Mouse (Mus musculus) B cell, adult 2 months (primary cell): ENCODE data around the gene Dad1.

ENCODE experiments used
- DNase-seq, 2 experiments: peaks; one replicate each; pipeline ENCODE4 v3.0.0; 2022

Dad1 gene

GRCm38 (mm10) chr14:54203776-54204175, 50.1 kb downstream of the Dad1 start:
- no peak for DNase-seq

- no peak for DNase-seq
Measured at GRCm38 (mm10) chr14:54203207-54203606, 50.7 kb downstream of the Dad1 start.

GRCm38 (mm10) chr14:54200363-54200762, 53.5 kb downstream of the Dad1 start:
- no peak for DNase-seq

GRCm38 (mm10) chr14:54199662-54200061, 54.2 kb downstream of the Dad1 start:
- DNase-seq: no peak

- no peak for DNase-seq
Measured at GRCm38 (mm10) chr14:54197740-54198139, 56.2 kb downstream of the Dad1 start.

GRCm38 (mm10) chr14:54195838-54196423, 58.0 kb downstream of the Dad1 start:
- no peak for DNase-seq

- DNase-seq: no peak
Measured at GRCm38 (mm10) chr14:54193354-54194133, 60.4 kb downstream of the Dad1 start.

- DNase-seq: no peak
Measured at GRCm38 (mm10) chr14:54192462-54192847, 61.4 kb downstream of the Dad1 start.

GRCm38 (mm10) chr14:54191594-54192461, 62.1 kb downstream of the Dad1 start:
- no peak for DNase-seq

- no peak for DNase-seq
Measured at GRCm38 (mm10) chr14:54191026-54191390, 62.9 kb downstream of the Dad1 start.

- DNase-seq: no peak
Measured at GRCm38 (mm10) chr14:54190305-54191025, 63.4 kb downstream of the Dad1 start.

GRCm38 (mm10) chr14:54189255-54189654, 64.6 kb downstream of the Dad1 start:
- DNase-seq: no peak

- no peak for DNase-seq
Measured at GRCm38 (mm10) chr14:54187211-54187610, 66.7 kb downstream of the Dad1 start.
